Mouse (Mus musculus) liver, embryonic 11.5 days (tissue): ENCODE results near the gene Sec1. TPM values are rescaled to one million over a fixed set of nuclear protein-coding genes. Genes with fewer than 3 reads are reported as not detected.

Experiments
- ATAC-seq: fragments of 200-750 bp; cut with Nextera tagmentation; replicated peaks from 2 replicates; pipeline ENCODE4 v1.8.0; 2017; ENCODE audit warnings: moderate number of reproducible peaks, mild to moderate bottlenecking, moderate TSS enrichment, moderate library complexity; ENCODE audit not compliant: low FRiP score
- DNase-seq: peaks from one replicate; pipeline ENCODE4 v3.0.0-alpha.2; 2017; ENCODE audit warnings: low spot score
- H3K27ac ChIP-seq: fragments of 300-500 bp; sonication (generic); 2 replicates; pipeline ENCODE4 v1.5.1; 2014; ENCODE audit warnings: mild to moderate bottlenecking, low read depth, low read length, control low read depth
- H3K27me3 ChIP-seq: fragments of 300-500 bp; sonication (generic); replicated peaks from 2 replicates; pipeline ENCODE4 v1.6.1; 2014; ENCODE audit warnings: low read length, mixed read lengths; ENCODE audit not compliant: control insufficient read depth, insufficient read depth
- H3K36me3 ChIP-seq: fragments of 300-500 bp; sonication (generic); 2 replicates; pipeline ENCODE4 v1.6.1; 2014; ENCODE audit warnings: mild to moderate bottlenecking, low read length, moderate library complexity, mixed read lengths; ENCODE audit not compliant: control insufficient read depth, insufficient read depth
- H3K4me1 ChIP-seq: fragments of 300-500 bp; sonication (generic); replicated peaks from 2 replicates; pipeline ENCODE4 v1.6.1; 2014; ENCODE audit warnings: low read length, mixed read lengths; ENCODE audit not compliant: control insufficient read depth, insufficient read depth
- H3K4me2 ChIP-seq: fragments of 300-500 bp; sonication (generic); 2 replicates; pipeline ENCODE4 v1.6.1; 2014; ENCODE audit warnings: mild to moderate bottlenecking, control low read depth, moderate library complexity
- H3K4me3 ChIP-seq: fragments of 300-500 bp; sonication (generic); 2 replicates; pipeline ENCODE4 v1.5.1; 2014; ENCODE audit warnings: low read depth, low read length, control low read depth
- H3K9ac ChIP-seq: fragments of 300-500 bp; sonication (generic); 2 replicates; pipeline ENCODE4 v1.6.1; 2014; ENCODE audit warnings: low read depth, low read length, control low read depth
- H3K9me3 ChIP-seq: fragments of 300-500 bp; sonication (generic); 2 replicates; pipeline ENCODE4 v1.6.1; 2016; ENCODE audit warnings: low read length, inconsistent platforms, mixed read lengths; ENCODE audit not compliant: control insufficient read depth
- WGBS: fragments of 180-500 bp; shearing (Covaris S2); extraction: QIAGEN DNeasy Blood & Tissue Kit; methylation state at CpG from one replicate; pipeline ENCODE4 v1.1.7; 2014; 5-methylcytosine and 5-hydroxymethylcytosine counted together
- polyA plus RNA-seq: library from polyadenylated mRNA; unstranded; fragments of >200 nt; fragmentation: Nextera tagmentation; extraction: Ambion mirVana; gene quantifications from 2 replicates; pipeline ENCODE4 v1.2.1, GENCODE M21; 2014

Sec1 gene
- polyA plus RNA-seq, 1 experiment from 2014 or later = 0.33 TPM

DNA sequence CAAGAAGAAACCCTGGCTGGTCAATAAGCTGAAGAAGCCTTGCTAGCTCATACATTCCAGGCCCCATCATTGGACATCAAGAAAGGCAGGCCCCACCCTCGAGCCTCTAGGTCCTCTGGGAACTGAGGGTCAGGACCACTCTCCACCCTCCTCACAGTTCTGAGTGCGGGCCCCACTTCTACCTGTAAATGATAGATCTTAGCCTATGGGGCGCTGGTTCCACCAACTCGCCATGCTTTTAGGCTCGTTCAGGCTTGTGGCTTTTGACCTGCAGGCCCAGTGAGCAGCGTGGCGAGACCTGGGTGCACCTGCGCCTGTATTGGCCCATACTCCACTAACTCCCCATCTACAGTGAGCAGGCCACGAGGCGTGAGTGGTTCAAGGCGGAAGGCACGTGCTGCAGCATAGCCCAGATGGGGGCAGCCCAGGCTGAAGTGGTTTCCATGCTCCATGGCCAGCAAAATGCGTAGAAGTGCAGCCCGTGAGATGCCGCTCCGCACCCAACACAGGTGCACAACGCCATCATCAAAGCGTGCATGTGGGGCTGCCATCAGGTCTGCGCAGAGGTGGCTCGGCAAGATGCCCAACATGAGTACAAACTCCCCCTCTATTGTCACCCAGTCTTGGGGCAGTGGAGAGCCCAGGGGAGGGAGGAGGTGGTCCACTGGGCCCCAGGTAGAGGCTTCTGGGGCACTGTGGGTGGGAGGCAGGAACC is 16.4 kb upstream of the Sec1 start:
- H3K4me1 ChIP-seq = peaks cover 39% of the 10 kb centered on the region
- no peak for ATAC-seq
- no peaks in the 10 kb centered on the region for H3K27me3 ChIP-seq
- no peak overlapping the region for H3K9ac ChIP-seq
- H3K4me2 ChIP-seq = no peak overlapping the region
- no peaks in the 10 kb centered on the region for H3K9me3 ChIP-seq
- WGBS = 95% methylated on average over 20 of the region's 20 CpGs
- no peak overlapping the region for H3K27ac ChIP-seq
- peaks cover 29% of the 10 kb centered on the region for H3K36me3 ChIP-seq
- H3K4me3 ChIP-seq = no peak overlapping the region
- no peak for DNase-seq

GRCm38 (mm10) chr7:45709677-45710355 is 15.6 kb upstream of the Sec1 start:
- H3K4me3 ChIP-seq = no peak overlapping the region
- H3K36me3 ChIP-seq = peaks cover 29% of the 10 kb centered on the region
- 77% methylated on average over 14 of the region's 14 CpGs for WGBS
- no peaks in the 10 kb centered on the region for H3K9me3 ChIP-seq
- ATAC-seq = no peak
- H3K4me2 ChIP-seq = no peak overlapping the region
- no peak overlapping the region for H3K27ac ChIP-seq
- peaks cover 40% of the 10 kb centered on the region for H3K4me1 ChIP-seq
- DNase-seq = no peak
- no peaks in the 10 kb centered on the region for H3K27me3 ChIP-seq
- H3K9ac ChIP-seq = no peak overlapping the region

DNA sequence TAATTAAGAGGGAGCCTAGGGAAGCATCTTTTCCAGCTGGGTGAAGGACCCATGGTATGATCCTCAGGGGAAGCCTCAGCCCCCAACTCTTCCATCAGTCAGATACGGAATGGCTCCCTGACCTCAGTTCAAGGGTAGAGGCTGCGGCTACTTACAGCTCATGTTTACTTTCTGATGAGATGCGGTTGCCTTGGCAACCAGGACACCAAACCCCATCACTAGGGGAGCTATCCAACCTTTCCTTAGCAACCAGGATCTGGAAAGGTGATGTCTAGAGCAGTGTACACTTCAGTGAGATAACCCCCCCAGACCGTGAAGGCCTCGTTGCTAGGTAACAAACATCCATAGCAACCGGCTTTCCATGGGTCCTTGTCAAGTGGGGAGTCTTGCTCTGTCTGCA is 14.8 kb upstream of the Sec1 start:
- no peak overlapping the region for H3K27ac ChIP-seq
- peaks cover 29% of the 10 kb centered on the region for H3K36me3 ChIP-seq
- WGBS = 53% methylated on average over 6 of the region's 6 CpGs
- H3K27me3 ChIP-seq = no peaks in the 10 kb centered on the region
- H3K9ac ChIP-seq = no peak overlapping the region
- no peak for ATAC-seq
- H3K4me2 ChIP-seq = no peak overlapping the region
- no peak for DNase-seq
- peaks cover 33% of the 10 kb centered on the region for H3K4me1 ChIP-seq
- no peak overlapping the region for H3K4me3 ChIP-seq
- H3K9me3 ChIP-seq = no peaks in the 10 kb centered on the region

GRCm38 (mm10) chr7:45708221-45708761 is 14.1 kb upstream of the Sec1 start:
- Histone ChIP-seq H3K9ac (0 out of 2 replicates have a peak overlapping the region, but pooled peaks have one; percentile 9), H3K27me3 (no peaks in the 10 kb centered on the region), H3K4me2 (peak overlapping the region; percentile 100), H3K4me1 (peaks cover 38% of the 10 kb centered on the region), H3K36me3 (peaks cover 26% of the 10 kb centered on the region), H3K4me3 (no peak overlapping the region), H3K9me3 (no peaks in the 10 kb centered on the region), H3K27ac (peak overlapping the region; percentile 82)
- ATAC-seq = no peak
- DNase-seq = no peak
- 40% methylated on average over 13 of the region's 13 CpGs for WGBS

GRCm38 (mm10) chr7:45707375-45707967 is 13.3 kb upstream of the Sec1 start:
- ATAC-seq = 0 out of 2 replicates have a peak, but pooled peaks have one; percentile 17
- peaks cover 38% of the 10 kb centered on the region for H3K4me1 ChIP-seq
- WGBS = under 1% methylated on average over 27 of the region's 27 CpGs

DNA sequence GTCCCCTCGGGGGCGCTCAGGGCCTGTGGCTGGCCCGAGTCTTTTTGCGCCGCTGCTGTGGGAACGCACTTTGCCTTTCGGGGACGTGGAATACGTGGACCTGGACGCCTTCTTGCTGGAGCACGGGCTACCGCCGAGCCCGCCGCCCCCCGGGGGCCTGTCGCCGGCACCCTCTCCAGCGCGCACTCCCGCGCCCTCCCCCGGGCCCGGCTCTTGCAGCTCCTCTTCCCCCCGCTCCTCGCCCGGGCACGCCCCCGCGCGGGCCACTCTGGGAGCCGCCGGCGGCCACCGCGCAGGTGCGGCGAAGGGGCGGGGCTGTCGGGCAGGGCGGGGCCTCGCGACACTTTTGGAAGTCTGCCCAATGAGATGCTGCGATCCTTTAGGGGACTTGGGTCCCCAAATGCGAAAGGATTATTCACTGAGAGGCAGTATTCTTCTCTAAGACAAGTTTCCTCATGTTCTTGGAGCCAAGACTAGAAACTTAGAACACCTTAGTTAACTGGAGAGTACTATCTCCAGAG is 12.6 kb upstream of the Sec1 start:
- Histone ChIP-seq H3K4me1 (peaks cover 38% of the 10 kb centered on the region), H3K36me3 (peaks cover 11% of the 10 kb centered on the region), H3K9me3 (no peaks in the 10 kb centered on the region), H3K4me3 (peak overlapping the region; percentile 69), H3K27ac (peak overlapping the region; percentile 82), H3K4me2 (peak overlapping the region; percentile 100), H3K9ac (peak overlapping the region; percentile 82), H3K27me3 (peaks cover under 1% of the 10 kb centered on the region; the same call in 1 of the 2 replicates)
- ATAC-seq (peak; percentile 42), DNase-seq (peak; percentile 89)
- under 1% methylated on average over 41 of the region's 45 CpGs for WGBS

More at GRCm38 (mm10) chr7:45707375-45707967, 13.3 kb upstream of the Sec1 start:
- Histone ChIP-seq H3K36me3 (peaks cover 18% of the 10 kb centered on the region), H3K27me3 (no peaks in the 10 kb centered on the region), H3K4me2 (peak overlapping the region; percentile 100), H3K27ac (peak overlapping the region; percentile 82), H3K4me3 (peak overlapping the region; percentile 69), H3K9ac (peak overlapping the region; percentile 82), H3K9me3 (no peaks in the 10 kb centered on the region)
- peak; percentile 89 for DNase-seq

GRCm38 (mm10) chr7:45705873-45706281 is 11.7 kb upstream of the Sec1 start:
- Histone ChIP-seq H3K9me3 (no peaks in the 10 kb centered on the region), H3K36me3 (peaks cover 3% of the 10 kb centered on the region; the same call in 1 of the 2 replicates), H3K27ac (peak overlapping the region; percentile 82), H3K4me3 (peak overlapping the region; percentile 69), H3K27me3 (peaks cover 9% of the 10 kb centered on the region), H3K9ac (peak overlapping the region; percentile 82), H3K4me1 (peaks cover 42% of the 10 kb centered on the region), H3K4me2 (peak overlapping the region; percentile 100)
- 2% methylated on average over 7 of the region's 7 CpGs for WGBS
- DNase-seq (peak; percentile 69), ATAC-seq (no peak)

DNA sequence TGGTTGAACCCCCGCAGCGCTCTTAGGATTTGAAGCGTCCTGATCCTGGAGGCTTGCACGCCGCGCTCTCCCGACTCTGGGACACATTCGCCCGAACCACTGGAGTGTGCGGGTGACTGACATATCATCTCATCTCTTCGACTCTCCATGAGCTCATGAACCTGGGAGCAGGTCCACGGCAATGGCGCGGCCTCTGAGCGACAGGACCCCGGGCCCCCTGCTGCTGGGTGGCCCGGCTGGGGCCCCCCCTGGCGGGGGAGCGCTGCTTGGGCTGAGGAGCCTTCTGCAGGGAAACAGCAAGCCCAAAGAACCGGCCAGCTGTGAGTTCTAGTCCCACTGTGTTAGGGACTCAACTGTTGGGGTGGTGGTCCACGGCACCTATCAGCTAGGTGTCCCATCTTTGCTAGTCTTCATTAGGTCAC is 11.3 kb upstream of the Sec1 start:
- DNase-seq (no peak), ATAC-seq (no peak)
- Histone ChIP-seq H3K9me3 (no peaks in the 10 kb centered on the region), H3K4me1 (peaks cover 44% of the 10 kb centered on the region), H3K4me2 (peak overlapping the region; percentile 100), H3K4me3 (peak overlapping the region; percentile 69), H3K27ac (peak overlapping the region; percentile 59), H3K27me3 (peaks cover 13% of the 10 kb centered on the region), H3K36me3 (no peaks in the 10 kb centered on the region; the same call in 1 of the 2 replicates), H3K9ac (peak overlapping the region; percentile 42)
- under 1% methylated on average over 20 of the region's 21 CpGs for WGBS
